Mouse (Mus musculus) limb, embryonic 13.5 days (tissue): Measurements from ENCODE around the gene Stmn1. TPM values are rescaled to one million over a fixed set of nuclear protein-coding genes. Genes with fewer than 3 reads are reported as not detected.
"Not testable (repeated sequence)": the region's sequence is repeated elsewhere in the genome, so short reads cannot be mapped to it uniquely, and the experiment has no call there.

Source experiments
- ATAC-seq: fragments of 200-750 bp; cut with Nextera tagmentation; 2 replicates; pipeline ENCODE4 v1.8.0; 2017; ENCODE audit warnings: low read depth, moderate number of reproducible peaks, moderate TSS enrichment; ENCODE audit not compliant: low FRiP score
- H3K27ac ChIP-seq: fragments of 300-500 bp; sonication (generic); 2 replicates; pipeline ENCODE4 v1.5.1; 2015; ENCODE audit warnings: inconsistent platforms, mild to moderate bottlenecking, moderate library complexity
- H3K27me3 ChIP-seq: fragments of 300-500 bp; sonication (generic); 2 replicates; pipeline ENCODE4 v1.6.1; 2015; ENCODE audit warnings: mild to moderate bottlenecking, inconsistent platforms
- H3K36me3 ChIP-seq: fragments of 300-500 bp; sonication (generic); 2 replicates; pipeline ENCODE4 v1.6.1; 2015; ENCODE audit warnings: inconsistent platforms, mild to moderate bottlenecking, moderate library complexity
- H3K4me1 ChIP-seq: fragments of 300-500 bp; sonication (generic); 2 replicates; pipeline ENCODE4 v1.6.1; 2015; ENCODE audit warnings: inconsistent platforms
- H3K4me2 ChIP-seq: fragments of 300-500 bp; sonication (generic); replicated peaks from 2 replicates; pipeline ENCODE4 v1.6.1; 2015; ENCODE audit warnings: inconsistent platforms, mild to moderate bottlenecking, moderate library complexity
- H3K4me3 ChIP-seq: fragments of 300-500 bp; sonication (generic); 2 replicates; pipeline ENCODE4 v1.5.1; 2015; ENCODE audit warnings: moderate library complexity, mild to moderate bottlenecking, inconsistent platforms
- H3K9ac ChIP-seq: fragments of 300-500 bp; sonication (generic); 2 replicates; pipeline ENCODE4 v1.6.1; 2015; ENCODE audit warnings: mild to moderate bottlenecking, inconsistent platforms
- H3K9me3 ChIP-seq: fragments of 300-500 bp; sonication (generic); 2 replicates; pipeline ENCODE4 v1.6.1; 2016; ENCODE audit warnings: inconsistent platforms
- WGBS: fragments of 180-500 bp; shearing (Covaris S2); methylation state at CpG from one replicate; pipeline ENCODE4 v1.1.7; 2015; 5-methylcytosine and 5-hydroxymethylcytosine counted together
- polyA plus RNA-seq: library from polyadenylated mRNA; unstranded; fragments of >200 nt; fragmentation: Nextera tagmentation; extraction: Ambion mirVana; gene quantifications from 2 replicates; pipeline ENCODE4 v1.2.1, GENCODE M21; 2015

Gene Stmn1
- polyA plus RNA-seq, 1 experiment from 2014 or later = 1,889 TPM

GRCm38 (mm10) chr4:134479839-134480238 lies 11.7 kb downstream of the Stmn1 start:
- Histone ChIP-seq H3K4me3 (no peak overlapping the region), H3K9ac (no peak overlapping the region), H3K4me1 (0 out of 2 replicates have a peak, but pooled peaks cover 2% of the 10 kb centered on the region)

GRCm38 (mm10) chr4:134480864-134481263 lies 12.7 kb downstream of the Stmn1 start:
- H3K27ac ChIP-seq = no peak overlapping the region
- WGBS = 25% methylated on average over 6 of the region's 6 CpGs
- ATAC-seq = no peak
- 0 out of 2 replicates have a peak, but pooled peaks cover 2% of the 10 kb centered on the region for H3K4me1 ChIP-seq
- no peaks in the 10 kb centered on the region for H3K9me3 ChIP-seq
- no peak overlapping the region for H3K9ac ChIP-seq
- no peak overlapping the region for H3K4me2 ChIP-seq
- no peak overlapping the region for H3K4me3 ChIP-seq
- H3K27me3 ChIP-seq = peaks cover 4% of the 10 kb centered on the region; the same call in 1 of the 2 replicates
- H3K36me3 ChIP-seq = peaks cover 11% of the 10 kb centered on the region

More at GRCm38 (mm10) chr4:134479839-134480238, 11.7 kb downstream of the Stmn1 start:
- 85% methylated on average over 4 of the region's 4 CpGs for WGBS
- no peak for ATAC-seq
- no peak overlapping the region for H3K4me2 ChIP-seq
- H3K36me3 ChIP-seq = peaks cover 21% of the 10 kb centered on the region
- no peaks in the 10 kb centered on the region for H3K9me3 ChIP-seq
- peaks cover 4% of the 10 kb centered on the region; the same call in 1 of the 2 replicates for H3K27me3 ChIP-seq
- no peak overlapping the region for H3K27ac ChIP-seq

GRCm38 (mm10) chr4:134481270-134481669 lies 13.2 kb downstream of the Stmn1 start:
- H3K9ac ChIP-seq = no peak overlapping the region
- no peak for ATAC-seq
- no peak overlapping the region for H3K4me2 ChIP-seq
- H3K27me3 ChIP-seq = peaks cover 4% of the 10 kb centered on the region; the same call in 1 of the 2 replicates
- 61% methylated on average over 6 of the region's 6 CpGs for WGBS
- H3K4me1 ChIP-seq = 0 out of 2 replicates have a peak, but pooled peaks cover 2% of the 10 kb centered on the region
- H3K9me3 ChIP-seq = no peaks in the 10 kb centered on the region
- H3K27ac ChIP-seq = no peak overlapping the region
- no peak overlapping the region for H3K4me3 ChIP-seq
- H3K36me3 ChIP-seq = peaks cover 7% of the 10 kb centered on the region

- Histone ChIP-seq H3K9ac (no peak overlapping the region), H3K27me3 (peaks cover 4% of the 10 kb centered on the region; the same call in 1 of the 2 replicates), H3K27ac (no peak overlapping the region), H3K36me3 (no peaks in the 10 kb centered on the region), H3K4me2 (no peak overlapping the region), H3K4me3 (no peak overlapping the region), H3K9me3 (no peaks in the 10 kb centered on the region), H3K4me1 (0 out of 2 replicates have a peak, but pooled peaks cover 2% of the 10 kb centered on the region)
- ATAC-seq = no peak
- WGBS = 76% methylated on average over 8 of the region's 8 CpGs
These were observed 14.3 kb downstream of the Stmn1 start for GRCm38 (mm10) chr4:134482442-134482841.

- H3K9me3 ChIP-seq = no peaks in the 10 kb centered on the region
- no peak overlapping the region for H3K27ac ChIP-seq
- no peaks in the 10 kb centered on the region for H3K4me1 ChIP-seq
- peaks cover 4% of the 10 kb centered on the region; the same call in 1 of the 2 replicates for H3K27me3 ChIP-seq
- no peak for ATAC-seq
- H3K9ac ChIP-seq = no peak overlapping the region
- 71% methylated on average over 6 of the region's 6 CpGs for WGBS
- no peak overlapping the region for H3K4me3 ChIP-seq
- H3K36me3 ChIP-seq = no peaks in the 10 kb centered on the region
- no peak overlapping the region for H3K4me2 ChIP-seq
These were observed 15.1 kb downstream of the Stmn1 start for GRCm38 (mm10) chr4:134483078-134483688.

GRCm38 (mm10) chr4:134483696-134484095 lies 15.6 kb downstream of the Stmn1 start:
- no peaks in the 10 kb centered on the region for H3K36me3 ChIP-seq
- no peaks in the 10 kb centered on the region for H3K9me3 ChIP-seq
- H3K4me2 ChIP-seq = no peak overlapping the region
- no peak overlapping the region for H3K9ac ChIP-seq
- 53% methylated on average over 6 of the region's 6 CpGs for WGBS
- H3K4me1 ChIP-seq = no peaks in the 10 kb centered on the region
- H3K4me3 ChIP-seq = no peak overlapping the region
- H3K27me3 ChIP-seq = peaks cover 4% of the 10 kb centered on the region; the same call in 1 of the 2 replicates
- no peak for ATAC-seq
- no peak overlapping the region for H3K27ac ChIP-seq

GRCm38 (mm10) chr4:134484231-134484630 lies 16.1 kb downstream of the Stmn1 start:
- no peak overlapping the region for H3K9ac ChIP-seq
- no peak for ATAC-seq
- no peaks in the 10 kb centered on the region for H3K9me3 ChIP-seq
- H3K4me1 ChIP-seq = no peaks in the 10 kb centered on the region
- 81% methylated on average over 10 of the region's 10 CpGs for WGBS
- no peaks in the 10 kb centered on the region for H3K36me3 ChIP-seq
- H3K4me2 ChIP-seq = no peak overlapping the region
- H3K4me3 ChIP-seq = no peak overlapping the region
- H3K27me3 ChIP-seq = peaks cover 4% of the 10 kb centered on the region; the same call in 1 of the 2 replicates
- H3K27ac ChIP-seq = no peak overlapping the region

- peaks cover 4% of the 10 kb centered on the region; the same call in 1 of the 2 replicates for H3K27me3 ChIP-seq
- H3K4me3 ChIP-seq = no peak overlapping the region
- H3K36me3 ChIP-seq = no peaks in the 10 kb centered on the region
- ATAC-seq = no peak
- H3K9ac ChIP-seq = no peak overlapping the region
- 86% methylated on average over 5 of the region's 5 CpGs for WGBS
- H3K27ac ChIP-seq = no peak overlapping the region
- no peaks in the 10 kb centered on the region for H3K4me1 ChIP-seq
- no peaks in the 10 kb centered on the region for H3K9me3 ChIP-seq
- H3K4me2 ChIP-seq = no peak overlapping the region
These were observed 17.2 kb downstream of the Stmn1 start for GRCm38 (mm10) chr4:134485151-134485900.

GRCm38 (mm10) chr4:134488211-134488610 lies 20.1 kb downstream of the Stmn1 start:
- no peak overlapping the region for H3K27ac ChIP-seq
- no peaks in the 10 kb centered on the region; the same call in 1 of the 2 replicates for H3K4me1 ChIP-seq
- 89% methylated on average over 5 of the region's 5 CpGs for WGBS

GRCm38 (mm10) chr4:134489986-134490665 lies 22.0 kb downstream of the Stmn1 start:
- H3K9me3 ChIP-seq = no peaks in the 10 kb centered on the region
- H3K4me2 ChIP-seq = no peak overlapping the region
- 89% methylated on average over 11 of the region's 11 CpGs for WGBS
- H3K9ac ChIP-seq = no peak overlapping the region
- H3K27me3 ChIP-seq = no peaks in the 10 kb centered on the region
- H3K4me1 ChIP-seq = peaks cover 4% of the 10 kb centered on the region
- no peaks in the 10 kb centered on the region for H3K36me3 ChIP-seq
- H3K27ac ChIP-seq = no peak overlapping the region
- no peak overlapping the region for H3K4me3 ChIP-seq
- no peak for ATAC-seq

More at GRCm38 (mm10) chr4:134488211-134488610, 20.1 kb downstream of the Stmn1 start:
- no peak overlapping the region for H3K4me3 ChIP-seq
- no peaks in the 10 kb centered on the region for H3K36me3 ChIP-seq
- H3K4me2 ChIP-seq = no peak overlapping the region
- no peak overlapping the region for H3K9ac ChIP-seq
- H3K9me3 ChIP-seq = no peaks in the 10 kb centered on the region
- ATAC-seq = no peak
- no peaks in the 10 kb centered on the region for H3K27me3 ChIP-seq

- 66% methylated on average over 6 of the region's 6 CpGs for WGBS
- no peaks in the 10 kb centered on the region for H3K36me3 ChIP-seq
- H3K27me3 ChIP-seq = no peaks in the 10 kb centered on the region
- H3K9ac ChIP-seq = no peak overlapping the region
- peaks cover 20% of the 10 kb centered on the region for H3K4me1 ChIP-seq
- H3K4me2 ChIP-seq = no peak overlapping the region
- no peak overlapping the region for H3K27ac ChIP-seq
- H3K9me3 ChIP-seq = no peaks in the 10 kb centered on the region
- H3K4me3 ChIP-seq = no peak overlapping the region
- no peak for ATAC-seq
These were observed 23.6 kb downstream of the Stmn1 start for GRCm38 (mm10) chr4:134491716-134492115.

GRCm38 (mm10) chr4:134494161-134494560 lies 26.0 kb downstream of the Stmn1 start:
- not testable (repeated sequence) for H3K9ac ChIP-seq, H3K4me3 ChIP-seq, H3K4me2 ChIP-seq, H3K27ac ChIP-seq, H3K27me3 ChIP-seq, ATAC-seq, H3K9me3 ChIP-seq, H3K36me3 ChIP-seq
- peaks cover 27% of the 10 kb centered on the region for H3K4me1 ChIP-seq
- WGBS = 88% methylated on average over 6 of the region's 6 CpGs
